Mouse (Mus musculus) Patski (cell line): ENCODE results near the gene Tspoap1. TPM values are rescaled to one million over a fixed set of nuclear protein-coding genes. Genes with fewer than 3 reads are reported as not detected.

ENCODE experiments used
- ATAC-seq: fragments of 100-300 bp; one replicate; pipeline ENCODE4 v1.8.0; 2021
- CTCF ChIA-PET: fragments of 350-600 bp; sonication (Branson Sonifier 250); formaldehyde crosslinking; loops from one replicate; lab custom pipeline; 2022; ENCODE audit warnings: inconsistent platforms; lab: Charles Lee
- POLR2A ChIA-PET: fragments of 350-600 bp; sonication (Branson Sonifier 250); formaldehyde crosslinking; loops from one replicate; lab custom pipeline; 2022; ENCODE audit warnings: antibody characterized with exemption, inconsistent platforms; lab: Charles Lee
- DNase-seq: peaks from one replicate; pipeline ENCODE4 v3.0.0-alpha.2; 2011; ENCODE audit warnings: low read depth, low spot score
- H3K27me3 ChIP-seq: fragments of 371-371 bp; one replicate; pipeline ENCODE4 v1.5.1; 2021
- CTCF ChIP-seq: fragments of 100-300 bp; IDR thresholded peaks from one replicate; pipeline ENCODE4 v1.5.1; 2021
- in situ Hi-C: fragments of 300-500 bp; cut with MboI; formaldehyde crosslinking; loops from 3 replicates; pipeline ENCODE4 v1.11.1; 2018; ENCODE audit warnings: low pct_unique_long_range_greater_than_20kb, mixed read lengths
- polyA plus RNA-seq: library from polyadenylated mRNA; unstranded; gene quantifications from one replicate; pipeline ENCODE4 v1.2.3, GENCODE M21; 2021

The Tspoap1 gene
- polyA plus RNA-seq, 1 experiment from 2014 or later, result 9.5 TPM

GRCm38 (mm10) chr11:87727471-87727870 lies 32.9 kb upstream of the Tspoap1 start:
- H3K27me3 ChIP-seq, result no peaks in the 10 kb centered on the region
- in situ Hi-C loops, result no loop called here
- no peak for ATAC-seq
- no peak for TF ChIP-seq CTCF
- no peak for DNase-seq
- POLR2A ChIA-PET, result interaction anchor here (0.7 kb wide), 1 partner anchor 8 kb away, joined by 4 read pairs; no protein-coding TSS in a partner anchor
- CTCF ChIA-PET, result interaction anchor here (0.9 kb wide), 1 partner anchor 73 kb away, joined by 3 read pairs; no protein-coding TSS in a partner anchor

GRCm38 (mm10) chr11:87728850-87729592 lies 31.3 kb upstream of the Tspoap1 start:
- no peak for DNase-seq
- no peaks in the 10 kb centered on the region for H3K27me3 ChIP-seq
- in situ Hi-C loops, result no loop called here
- CTCF ChIA-PET, result interaction anchor here (1.0 to 1.8 kb wide), 2 partner anchors 14 to 67 kb away, joined by 4 read pairs; partner anchors contain the start of gene Rnf43
- TF ChIP-seq CTCF, result no peak
- POLR2A ChIA-PET, result interaction anchor here (0.6 kb wide), 1 partner anchor 32 kb away, joined by 3 read pairs; no protein-coding TSS in a partner anchor
- ATAC-seq, result no peak

GRCm38 (mm10) chr11:87729593-87730185 lies 30.7 kb upstream of the Tspoap1 start:
- no peak for TF ChIP-seq CTCF
- POLR2A ChIA-PET, result interaction anchor here (0.6 kb wide), 1 partner anchor 33 kb away, joined by 3 read pairs; no protein-coding TSS in a partner anchor
- CTCF ChIA-PET, result interaction anchor here (1.0 to 1.8 kb wide), 2 partner anchors 15 to 67 kb away, joined by 4 read pairs; partner anchors contain the start of gene Rnf43

GRCm38 (mm10) chr11:87730652-87731310 lies 29.6 kb upstream of the Tspoap1 start:
- ChIA-PET POLR2A (no interaction called here), CTCF (no interaction called here)
- DNase-seq (no peak), ATAC-seq (no peak)
- in situ Hi-C loops, result no loop called here
- no peaks in the 10 kb centered on the region for H3K27me3 ChIP-seq
- TF ChIP-seq CTCF, result no peak

More at GRCm38 (mm10) chr11:87729593-87730185, 30.7 kb upstream of the Tspoap1 start:
- H3K27me3 ChIP-seq, result no peaks in the 10 kb centered on the region
- no peak for DNase-seq
- no peak for ATAC-seq
- in situ Hi-C loops, result no loop called here

- ChIA-PET CTCF (interaction anchor here (0.9 kb wide), 1 partner anchor 13 kb away, joined by 3 read pairs; no protein-coding TSS in a partner anchor), POLR2A (no interaction called here)
- DNase-seq (no peak), ATAC-seq (no peak)
- in situ Hi-C loops, result no loop called here
- TF ChIP-seq CTCF, result no peak
- H3K27me3 ChIP-seq, result no peaks in the 10 kb centered on the region
Observed at GRCm38 (mm10) chr11:87734346-87734745, 26.0 kb upstream of the Tspoap1 start.

- no peak for DNase-seq
- ChIA-PET CTCF (no interaction called here), POLR2A (interaction anchor here (0.9 kb wide), 1 partner anchor 9 kb away, joined by 4 read pairs; no protein-coding TSS in a partner anchor)
- TF ChIP-seq CTCF, result no peak
- H3K27me3 ChIP-seq, result no peaks in the 10 kb centered on the region
- in situ Hi-C loops, result loop anchor here (5.0 kb wide), 1 partner anchor 73 kb away; the partner anchor contains the start of gene Rnf43
- no peak for ATAC-seq
Observed at GRCm38 (mm10) chr11:87735691-87736090, 24.6 kb upstream of the Tspoap1 start.

- CTCF ChIA-PET, result interaction anchor here (1.8 kb wide), 1 partner anchor 74 kb away, joined by 5 read pairs; the partner anchor contains the start of gene Rnf43
- no peak for TF ChIP-seq CTCF
Observed at GRCm38 (mm10) chr11:87736647-87737134, 23.6 kb upstream of the Tspoap1 start.

GRCm38 (mm10) chr11:87737175-87737740 lies 23.1 kb upstream of the Tspoap1 start, which contains the start of gene Supt4a:
Gene Supt4a, plus strand, starts transcription at chr11:87737552.
- ATAC-seq (peak; percentile 75), DNase-seq (peak; percentile 62)
- no peak for TF ChIP-seq CTCF
- H3K27me3 ChIP-seq, result no peaks in the 10 kb centered on the region
- ChIA-PET POLR2A (no interaction called here), CTCF (interaction anchor here (1.8 kb wide), 1 partner anchor 74 kb away, joined by 5 read pairs; the partner anchor contains the start of gene Rnf43)
- in situ Hi-C loops, result loop anchor here (5.0 kb wide), 1 partner anchor 75 kb away; the partner anchor contains the start of gene Rnf43

More at GRCm38 (mm10) chr11:87736647-87737134, 23.6 kb upstream of the Tspoap1 start:
- ATAC-seq (peak; percentile 78), DNase-seq (peak; percentile 25)
- in situ Hi-C loops, result loop anchor here (5.0 kb wide), 1 partner anchor 74 kb away; the partner anchor contains the start of gene Rnf43
- POLR2A ChIA-PET, result no interaction called here
- H3K27me3 ChIP-seq, result no peaks in the 10 kb centered on the region

GRCm38 (mm10) chr11:87743691-87744090 lies 16.6 kb upstream of the Tspoap1 start:
- ChIA-PET POLR2A (no interaction called here), CTCF (no interaction called here)
- no peaks in the 10 kb centered on the region for H3K27me3 ChIP-seq
- DNase-seq (no peak), ATAC-seq (no peak)
- TF ChIP-seq CTCF, result no peak
- in situ Hi-C loops, result no loop called here
